Mouse (Mus musculus) lung, adult 2 months (tissue): ENCODE data around the gene Hs1bp3.

ENCODE experiments used
- CTCF ChIP-seq: fragments of 200-500 bp; IDR thresholded peaks from 2 replicates; pipeline ENCODE4 v1.5.1; 2011; ENCODE audit warnings: mild to moderate bottlenecking, low read length, control low read depth; ENCODE audit not compliant: insufficient read depth
- POLR2A ChIP-seq: fragments of 200-500 bp; IDR thresholded peaks from 2 replicates; pipeline ENCODE4 v1.6.1; 2011; ENCODE audit warnings: low read depth, mild to moderate bottlenecking, control low read depth, low read length, borderline replicate concordance; ENCODE audit errors: extremely low read depth

- TF ChIP-seq CTCF (no peak), POLR2A (no peak)
Measured at GRCm38 (mm10) chr12:8365905-8366576, 52.8 kb downstream of the Hs1bp3 start.
